Mouse (Mus musculus) limb, embryonic 13.5 days (tissue): ENCODE data around the gene Ssh1. TPM values are rescaled to one million over a fixed set of nuclear protein-coding genes. Genes with fewer than 3 reads are reported as not detected.

Experiments
- ATAC-seq: fragments of 200-750 bp; cut with Nextera tagmentation; 2 replicates; pipeline ENCODE4 v1.8.0; 2017; ENCODE audit warnings: low read depth, moderate number of reproducible peaks, moderate TSS enrichment; ENCODE audit not compliant: low FRiP score
- H3K27ac ChIP-seq: fragments of 300-500 bp; sonication (generic); 2 replicates; pipeline ENCODE4 v1.5.1; 2015; ENCODE audit warnings: inconsistent platforms, mild to moderate bottlenecking, moderate library complexity
- H3K27me3 ChIP-seq: fragments of 300-500 bp; sonication (generic); 2 replicates; pipeline ENCODE4 v1.6.1; 2015; ENCODE audit warnings: mild to moderate bottlenecking, inconsistent platforms
- H3K36me3 ChIP-seq: fragments of 300-500 bp; sonication (generic); 2 replicates; pipeline ENCODE4 v1.6.1; 2015; ENCODE audit warnings: inconsistent platforms, mild to moderate bottlenecking, moderate library complexity
- H3K4me1 ChIP-seq: fragments of 300-500 bp; sonication (generic); 2 replicates; pipeline ENCODE4 v1.6.1; 2015; ENCODE audit warnings: inconsistent platforms
- H3K4me2 ChIP-seq: fragments of 300-500 bp; sonication (generic); replicated peaks from 2 replicates; pipeline ENCODE4 v1.6.1; 2015; ENCODE audit warnings: inconsistent platforms, mild to moderate bottlenecking, moderate library complexity
- H3K4me3 ChIP-seq: fragments of 300-500 bp; sonication (generic); 2 replicates; pipeline ENCODE4 v1.5.1; 2015; ENCODE audit warnings: moderate library complexity, mild to moderate bottlenecking, inconsistent platforms
- H3K9ac ChIP-seq: fragments of 300-500 bp; sonication (generic); 2 replicates; pipeline ENCODE4 v1.6.1; 2015; ENCODE audit warnings: mild to moderate bottlenecking, inconsistent platforms
- H3K9me3 ChIP-seq: fragments of 300-500 bp; sonication (generic); 2 replicates; pipeline ENCODE4 v1.6.1; 2016; ENCODE audit warnings: inconsistent platforms
- WGBS: fragments of 180-500 bp; shearing (Covaris S2); methylation state at CpG from one replicate; pipeline ENCODE4 v1.1.7; 2015; 5-methylcytosine and 5-hydroxymethylcytosine counted together
- polyA plus RNA-seq: library from polyadenylated mRNA; unstranded; fragments of >200 nt; fragmentation: Nextera tagmentation; extraction: Ambion mirVana; gene quantifications from 2 replicates; pipeline ENCODE4 v1.2.1, GENCODE M21; 2015

The Ssh1 gene
- polyA plus RNA-seq, 1 experiment from 2014 or later, result 18.7 TPM

DNA sequence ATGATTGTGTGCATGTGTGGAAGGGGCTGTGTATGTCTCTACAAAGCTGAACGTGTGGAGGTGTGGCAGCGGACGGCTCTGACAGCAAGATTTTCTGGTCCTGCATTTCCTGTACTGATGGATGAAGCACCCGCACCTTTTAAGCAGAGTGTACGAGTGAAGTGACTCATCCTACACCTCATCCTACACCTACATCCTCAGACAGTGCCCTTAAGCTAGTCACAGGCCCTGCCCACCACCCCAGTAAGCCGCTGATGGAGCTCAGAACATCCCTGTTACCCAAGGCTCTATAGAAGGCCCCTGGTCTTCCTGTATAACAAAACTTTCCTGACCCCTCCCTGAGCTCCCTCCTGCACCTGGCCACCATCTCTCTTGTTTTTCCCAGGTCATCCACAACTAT lies 30.7 kb upstream of the Ssh1 start:
- H3K27ac ChIP-seq, result no peak overlapping the region
- H3K27me3 ChIP-seq, result peaks cover 5% of the 10 kb centered on the region; the same call in 1 of the 2 replicates
- no peak for ATAC-seq
- H3K36me3 ChIP-seq, result no peaks in the 10 kb centered on the region
- 66% methylated on average over 6 of the region's 6 CpGs for WGBS
- H3K4me2 ChIP-seq, result no peak overlapping the region
- no peak overlapping the region for H3K4me3 ChIP-seq
- H3K4me1 ChIP-seq, result no peaks in the 10 kb centered on the region
- no peaks in the 10 kb centered on the region for H3K9me3 ChIP-seq
- no peak overlapping the region for H3K9ac ChIP-seq

DNA sequence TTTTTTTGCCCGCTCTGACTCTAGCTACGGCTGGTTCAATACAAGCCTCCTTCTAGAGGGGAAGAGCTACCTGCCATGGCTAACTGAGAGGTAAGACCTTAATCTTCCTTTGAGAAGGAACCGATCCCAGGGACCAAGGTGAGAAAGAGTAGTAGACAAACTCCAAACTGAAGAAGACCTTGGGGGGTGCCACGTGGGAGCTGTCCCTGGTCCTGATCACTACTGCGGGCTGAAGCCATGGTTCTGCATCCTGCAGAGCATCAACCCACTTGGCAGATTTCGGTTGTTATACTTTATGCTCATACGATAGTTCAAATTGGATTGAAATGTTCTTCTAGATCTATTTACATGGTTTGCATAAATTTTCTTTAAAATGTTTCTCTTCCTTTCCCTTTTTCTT lies 21.4 kb upstream of the Ssh1 start:
- WGBS, result 67% methylated on average over 7 of the region's 7 CpGs
- no peaks in the 10 kb centered on the region; the same call in 1 of the 2 replicates for H3K27me3 ChIP-seq
- H3K4me1 ChIP-seq, result no peaks in the 10 kb centered on the region
- no peak for ATAC-seq
- H3K4me2 ChIP-seq, result no peak overlapping the region
- no peak overlapping the region for H3K9ac ChIP-seq
- H3K9me3 ChIP-seq, result no peaks in the 10 kb centered on the region
- H3K27ac ChIP-seq, result no peak overlapping the region
- H3K4me3 ChIP-seq, result no peak overlapping the region
- no peaks in the 10 kb centered on the region for H3K36me3 ChIP-seq

DNA sequence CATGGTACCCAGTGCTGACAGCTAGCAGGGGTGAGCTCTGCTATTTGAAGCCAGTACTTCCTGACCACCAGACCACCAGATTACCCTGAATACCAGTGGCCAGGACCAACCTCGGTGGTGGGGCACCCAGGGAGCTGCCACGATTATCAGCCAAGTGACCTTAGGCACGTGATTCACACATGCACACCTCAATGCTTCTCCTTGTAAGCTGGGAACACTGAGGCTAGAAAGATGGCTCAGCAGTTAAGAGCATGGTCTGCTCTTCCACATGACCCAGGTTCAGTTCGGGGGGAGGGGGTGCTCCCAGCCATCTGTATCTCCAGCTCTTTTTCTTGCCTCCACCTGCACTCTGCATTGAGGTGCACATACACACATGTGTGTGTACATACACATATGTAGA lies 15.4 kb upstream of the Ssh1 start:
- 67% methylated on average over 4 of the region's 4 CpGs for WGBS
- Histone ChIP-seq H3K4me2 (no peak overlapping the region), H3K4me3 (no peak overlapping the region), H3K9me3 (no peaks in the 10 kb centered on the region), H3K36me3 (no peaks in the 10 kb centered on the region), H3K27ac (no peak overlapping the region), H3K27me3 (no peaks in the 10 kb centered on the region), H3K9ac (no peak overlapping the region), H3K4me1 (no peaks in the 10 kb centered on the region)
- ATAC-seq, result no peak

- Histone ChIP-seq H3K27me3 (no peaks in the 10 kb centered on the region), H3K4me1 (no peaks in the 10 kb centered on the region), H3K4me2 (no peak overlapping the region), H3K27ac (no peak overlapping the region), H3K36me3 (no peaks in the 10 kb centered on the region), H3K9me3 (no peaks in the 10 kb centered on the region), H3K4me3 (no peak overlapping the region), H3K9ac (no peak overlapping the region)
- WGBS, result 75% methylated on average over 12 of the region's 12 CpGs
- ATAC-seq, result no peak
Observed at GRCm38 (mm10) chr5:114007753-114008453, 14.2 kb upstream of the Ssh1 start.

- H3K4me3 ChIP-seq, result no peak overlapping the region
- H3K27ac ChIP-seq, result no peak overlapping the region
- H3K9me3 ChIP-seq, result no peaks in the 10 kb centered on the region
- no peak overlapping the region for H3K9ac ChIP-seq
- H3K4me2 ChIP-seq, result no peak overlapping the region
- no peaks in the 10 kb centered on the region for H3K36me3 ChIP-seq
- WGBS, result 65% methylated on average over 4 of the region's 4 CpGs
- ATAC-seq, result no peak
- no peaks in the 10 kb centered on the region for H3K4me1 ChIP-seq
- no peaks in the 10 kb centered on the region for H3K27me3 ChIP-seq
Observed at GRCm38 (mm10) chr5:114006974-114007373, 13.3 kb upstream of the Ssh1 start.

DNA sequence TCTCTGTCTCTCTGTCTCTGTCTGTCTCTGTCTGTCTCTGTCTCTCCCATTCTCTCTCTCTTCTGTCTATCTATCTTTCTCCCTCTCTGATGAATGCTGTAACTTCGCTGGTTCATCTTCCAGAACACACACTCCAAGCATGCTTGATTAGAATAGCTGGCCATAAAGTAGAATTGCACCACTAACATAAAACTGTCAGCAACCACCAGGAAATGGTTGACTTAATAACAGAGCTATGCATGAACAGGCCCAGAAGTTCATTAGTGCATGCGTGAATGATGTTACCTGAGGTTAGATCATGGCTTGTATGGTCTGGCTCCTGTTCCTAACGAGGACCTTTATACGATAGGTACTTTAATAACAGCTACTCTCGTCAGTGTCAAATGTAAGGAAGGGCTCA lies 11.4 kb upstream of the Ssh1 start:
- Histone ChIP-seq H3K9me3 (no peaks in the 10 kb centered on the region), H3K27me3 (no peaks in the 10 kb centered on the region), H3K4me3 (no peak overlapping the region), H3K4me2 (no peak overlapping the region), H3K36me3 (no peaks in the 10 kb centered on the region), H3K9ac (no peak overlapping the region), H3K4me1 (no peaks in the 10 kb centered on the region), H3K27ac (no peak overlapping the region)
- WGBS, result 15% methylated on average over 5 of the region's 5 CpGs
- ATAC-seq, result no peak

DNA sequence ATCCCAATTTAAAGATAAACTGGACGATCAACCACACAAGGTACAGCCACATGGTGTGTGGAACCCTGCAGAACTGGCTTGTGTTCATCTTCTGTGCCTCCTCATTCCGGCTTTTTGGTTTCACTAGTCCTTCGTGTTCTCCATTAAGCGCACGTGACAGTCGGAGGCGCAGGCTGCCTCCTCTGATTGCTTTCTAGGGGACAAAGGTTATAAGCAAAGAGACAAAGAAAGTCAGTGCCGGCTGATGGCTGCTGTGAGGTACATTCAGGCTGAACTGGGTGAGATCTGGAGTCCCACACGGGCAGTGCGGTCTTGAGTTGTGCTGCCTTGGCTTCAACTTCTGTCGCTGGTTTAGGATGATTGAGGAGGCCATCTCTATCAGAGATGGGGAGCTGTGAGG lies 10.9 kb upstream of the Ssh1 start:
- no peaks in the 10 kb centered on the region for H3K27me3 ChIP-seq

GRCm38 (mm10) chr5:114003542-114003941 lies 9.8 kb upstream of the Ssh1 start, which contains the start of gene Dao:
TSS of gene Dao (plus strand) at chr5:114003703.
- ATAC-seq, result no peak
- no peaks in the 10 kb centered on the region for H3K36me3 ChIP-seq
- H3K9ac ChIP-seq, result no peak within 1 kb of the TSS
- H3K27me3 ChIP-seq, result no peaks in the 10 kb centered on the region
- no peaks in the 10 kb centered on the region for H3K9me3 ChIP-seq
- H3K4me1 ChIP-seq, result no peaks in the 10 kb centered on the region
- H3K27ac ChIP-seq, result no peak within 1 kb of the TSS
- no peak within 1 kb of the TSS for H3K4me2 ChIP-seq
- WGBS, result 70% methylated on average over 4 of the region's 5 CpGs
- no peak within 1 kb of the TSS for H3K4me3 ChIP-seq

More for the DNA sequence above, 10.9 kb upstream of the Ssh1 start:
- Histone ChIP-seq H3K9ac (no peak overlapping the region), H3K4me2 (no peak overlapping the region), H3K36me3 (no peaks in the 10 kb centered on the region), H3K9me3 (no peaks in the 10 kb centered on the region), H3K27ac (no peak overlapping the region), H3K4me3 (no peak overlapping the region), H3K4me1 (no peaks in the 10 kb centered on the region)
- no peak for ATAC-seq
- 81% methylated on average over 11 of the region's 11 CpGs for WGBS

DNA sequence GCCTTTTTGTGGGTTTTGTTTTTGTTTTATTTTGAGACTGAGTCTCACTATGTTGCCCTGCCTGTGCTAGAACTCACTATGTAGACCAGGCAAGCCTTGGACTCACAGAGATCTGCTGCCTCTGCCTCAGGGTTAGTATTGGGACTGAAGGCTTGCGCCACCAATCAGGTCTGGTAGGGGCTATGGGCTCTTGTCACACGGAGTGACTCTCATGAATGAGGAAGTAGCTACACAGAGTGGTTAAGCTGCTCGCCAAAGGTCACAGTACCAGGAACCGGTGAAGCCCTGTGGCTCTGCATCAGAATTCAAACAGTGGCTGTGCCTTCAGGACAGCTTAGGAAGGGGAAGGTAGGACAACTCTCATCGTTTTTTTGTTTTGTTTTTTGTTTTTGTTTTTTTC lies 5.7 kb upstream of the Ssh1 start:
- no peaks in the 10 kb centered on the region for H3K9me3 ChIP-seq
- no peak overlapping the region for H3K4me2 ChIP-seq
- H3K4me3 ChIP-seq, result no peak overlapping the region
- WGBS, result 63% methylated on average over 5 of the region's 5 CpGs
- H3K36me3 ChIP-seq, result no peaks in the 10 kb centered on the region
- peaks cover 15% of the 10 kb centered on the region for H3K4me1 ChIP-seq
- H3K27ac ChIP-seq, result no peak overlapping the region
- no peak overlapping the region for H3K9ac ChIP-seq
- no peak for ATAC-seq
- H3K27me3 ChIP-seq, result no peaks in the 10 kb centered on the region

DNA sequence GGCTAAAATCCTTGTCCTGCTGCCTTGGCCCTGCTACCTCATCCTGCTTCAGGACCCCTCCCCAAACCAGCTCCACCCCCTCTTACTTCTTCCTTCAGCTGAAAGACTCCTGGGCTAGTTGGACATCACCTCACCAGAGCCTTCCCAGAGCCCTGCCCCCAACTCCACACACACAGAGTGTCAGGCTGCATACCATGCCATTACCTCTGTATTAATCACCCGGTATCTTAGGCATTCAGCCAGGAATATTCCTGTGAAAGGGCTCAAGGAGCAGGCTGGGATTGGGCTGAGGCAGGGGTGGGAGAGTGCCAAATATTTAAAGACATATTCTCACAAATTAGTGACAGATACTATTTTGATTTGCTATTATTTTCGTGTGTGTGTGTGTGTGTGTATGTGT lies 2.8 kb upstream of the Ssh1 start:
- H3K27me3 ChIP-seq, result no peaks in the 10 kb centered on the region
- peaks cover 32% of the 10 kb centered on the region for H3K4me1 ChIP-seq
- 0 out of 2 replicates have a peak overlapping the region, but pooled peaks have one; percentile 31 for H3K9ac ChIP-seq
- no peak overlapping the region for H3K4me2 ChIP-seq
- ATAC-seq, result no peak
- H3K9me3 ChIP-seq, result no peaks in the 10 kb centered on the region
- H3K4me3 ChIP-seq, result no peak overlapping the region
- H3K27ac ChIP-seq, result no peak overlapping the region
- 41% methylated on average over 2 of the region's 2 CpGs for WGBS
- no peaks in the 10 kb centered on the region for H3K36me3 ChIP-seq

DNA sequence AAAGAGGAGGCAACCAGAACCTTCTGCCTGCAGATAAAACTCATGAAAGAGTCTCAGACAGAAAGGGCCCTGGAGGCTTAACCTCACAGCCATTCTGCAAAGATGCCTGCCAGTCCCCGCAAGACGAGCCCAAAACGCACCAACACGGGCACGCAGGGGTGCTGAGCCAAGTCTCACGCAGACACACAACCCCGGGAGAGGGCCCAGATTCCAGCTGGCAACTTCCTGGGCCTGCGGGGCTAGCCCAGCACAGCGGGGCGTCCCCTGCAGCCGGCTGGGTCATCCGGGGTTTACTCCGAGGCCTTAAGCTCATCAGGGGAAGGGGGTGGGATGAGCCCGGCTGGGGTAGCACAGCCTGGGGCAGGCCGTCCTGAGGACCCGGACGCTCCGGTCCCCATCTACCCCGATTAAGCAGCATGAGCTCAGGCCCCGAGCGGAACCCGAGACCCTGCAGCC lies 635 bp downstream of the Ssh1 start:
- peaks cover 43% of the 10 kb centered on the region for H3K4me1 ChIP-seq
- under 1% methylated on average over 22 of the region's 22 CpGs for WGBS
- H3K4me2 ChIP-seq, result peak overlapping the region; percentile 85
- H3K27me3 ChIP-seq, result no peaks in the 10 kb centered on the region
- peak overlapping the region; percentile 94 for H3K27ac ChIP-seq
- H3K36me3 ChIP-seq, result peaks cover 12% of the 10 kb centered on the region
- H3K9ac ChIP-seq, result peak overlapping the region; percentile 94
- no peaks in the 10 kb centered on the region for H3K9me3 ChIP-seq
- ATAC-seq, result no peak; the same call in 1 of the 2 replicates
- H3K4me3 ChIP-seq, result peak overlapping the region; percentile 91

DNA sequence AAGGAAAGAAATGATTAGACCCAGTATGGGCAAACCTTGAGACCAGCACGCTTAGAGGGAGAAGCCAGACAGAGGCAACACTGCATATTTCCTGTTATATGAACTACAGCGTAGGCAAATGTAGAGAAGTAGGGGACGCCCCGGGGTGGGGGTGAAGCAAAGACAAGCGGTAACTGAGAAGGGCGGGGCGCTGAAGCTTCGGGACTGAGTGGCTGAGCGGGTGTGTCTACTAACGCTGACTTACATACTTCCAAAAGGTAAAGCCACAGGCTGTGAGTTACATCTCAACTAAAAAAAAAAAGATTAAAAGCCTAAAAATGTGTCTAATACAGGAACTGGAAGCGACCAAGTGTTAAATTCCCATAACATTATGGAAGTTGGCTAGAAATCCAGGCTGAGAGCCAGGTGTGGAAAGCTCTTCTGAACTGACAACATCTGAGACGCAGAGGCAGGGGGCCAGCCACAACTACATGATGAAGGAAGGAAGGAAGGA lies 1.3 kb downstream of the Ssh1 start:
- Histone ChIP-seq H3K36me3 (peaks cover 15% of the 10 kb centered on the region), H3K27me3 (no peaks in the 10 kb centered on the region), H3K27ac (peak overlapping the region; percentile 94), H3K4me1 (peaks cover 43% of the 10 kb centered on the region), H3K4me2 (peak overlapping the region; percentile 85), H3K9ac (peak overlapping the region; percentile 94), H3K9me3 (no peaks in the 10 kb centered on the region), H3K4me3 (peak overlapping the region; percentile 91)
- ATAC-seq, result no peak
- WGBS, result 20% methylated on average over 12 of the region's 12 CpGs

DNA sequence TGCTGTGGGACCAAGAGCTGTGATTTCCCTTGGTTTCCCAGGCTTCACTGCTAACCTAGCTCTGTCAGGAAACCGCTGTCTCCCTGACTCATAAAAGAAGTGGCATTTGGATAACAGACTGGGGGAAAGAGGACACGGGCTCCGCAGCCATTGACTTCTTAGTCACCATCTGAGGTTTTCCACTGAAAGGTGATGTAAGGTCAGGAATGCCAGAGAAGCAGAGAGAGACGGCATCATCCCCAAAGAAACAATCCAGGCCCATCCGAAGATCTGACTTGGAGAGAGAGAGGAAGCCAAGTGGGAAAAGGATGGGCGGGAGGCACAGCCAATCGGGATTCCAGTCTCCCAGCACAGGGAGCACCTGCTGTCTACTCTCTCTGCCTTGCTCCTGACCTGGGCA lies 2.6 kb downstream of the Ssh1 start:
- H3K4me3 ChIP-seq, result no peak overlapping the region
- 72% methylated on average over 7 of the region's 7 CpGs for WGBS
- H3K9ac ChIP-seq, result no peak overlapping the region
- peak overlapping the region; percentile 85; the same call in 1 of the 2 replicates for H3K4me2 ChIP-seq
- ATAC-seq, result no peak
- peaks cover 15% of the 10 kb centered on the region for H3K36me3 ChIP-seq
- no peaks in the 10 kb centered on the region for H3K27me3 ChIP-seq
- H3K4me1 ChIP-seq, result peaks cover 44% of the 10 kb centered on the region
- H3K27ac ChIP-seq, result no peak overlapping the region
- no peaks in the 10 kb centered on the region for H3K9me3 ChIP-seq
